Mouse (Mus musculus) lung, postnatal 0 days (tissue): Measurements from ENCODE around the gene Nodal. TPM values are rescaled to one million over a fixed set of nuclear protein-coding genes. Genes with fewer than 3 reads are reported as not detected.

Experiments
- ATAC-seq: fragments of 200-750 bp; cut with Nextera tagmentation; 2 replicates; pipeline ENCODE4 v1.8.0; 2017; ENCODE audit warnings: moderate library complexity
- DNase-seq: peaks from one replicate; pipeline ENCODE4 v3.0.0-alpha.2; 2016; ENCODE audit warnings: low spot score
- H3K27ac ChIP-seq: fragments of 300-500 bp; sonication (generic); 2 replicates; pipeline ENCODE4 v1.5.1; 2014; ENCODE audit warnings: antibody characterized with exemption, mild to moderate bottlenecking, low read length, mixed read lengths
- H3K27me3 ChIP-seq: fragments of 300-500 bp; sonication (generic); replicated peaks from 2 replicates; pipeline ENCODE4 v1.6.1; 2014; ENCODE audit warnings: low read length, mixed read lengths; ENCODE audit not compliant: insufficient read depth
- H3K36me3 ChIP-seq: fragments of 300-500 bp; sonication (generic); 2 replicates; pipeline ENCODE4 v1.6.1; 2014; ENCODE audit warnings: low read length, mixed read lengths; ENCODE audit not compliant: insufficient read depth
- H3K4me1 ChIP-seq: fragments of 300-500 bp; sonication (generic); 2 replicates; pipeline ENCODE4 v1.6.1; 2014; ENCODE audit warnings: antibody characterized with exemption, low read depth, low read length, mixed read lengths; ENCODE audit not compliant: insufficient read depth
- H3K4me2 ChIP-seq: fragments of 300-500 bp; sonication (generic); replicated peaks from 2 replicates; pipeline ENCODE4 v1.6.1; 2014; ENCODE audit warnings: low read depth, mild to moderate bottlenecking, low read length, moderate library complexity, mixed read lengths
- H3K4me3 ChIP-seq: fragments of 300-500 bp; sonication (generic); 2 replicates; pipeline ENCODE4 v1.5.1; 2014; ENCODE audit warnings: low read depth, low read length
- H3K9ac ChIP-seq: fragments of 300-500 bp; sonication (generic); replicated peaks from 2 replicates; pipeline ENCODE4 v1.6.1; 2014; ENCODE audit warnings: low read depth, mild to moderate bottlenecking
- H3K9me3 ChIP-seq: fragments of 300-500 bp; sonication (generic); 2 replicates; pipeline ENCODE4 v1.6.1; 2016; ENCODE audit warnings: low read length, mixed read lengths
- CTCF ChIP-seq: IDR thresholded peaks from 2 replicates; pipeline ENCODE4 v1.5.1; 2016; ENCODE audit warnings: antibody characterized with exemption, mild to moderate bottlenecking
- EP300 ChIP-seq: IDR thresholded peaks from 2 replicates; pipeline ENCODE4 v1.6.1; 2016; ENCODE audit warnings: antibody characterized with exemption, mild to moderate bottlenecking, control low read depth
- WGBS: fragments of 180-500 bp; shearing (Covaris S2); extraction: QIAGEN DNeasy Blood & Tissue Kit; methylation state at CpG from one replicate; pipeline ENCODE4 v1.1.7; 2014; 5-methylcytosine and 5-hydroxymethylcytosine counted together
- polyA plus RNA-seq: library from polyadenylated mRNA; unstranded; fragments of >200 nt; fragmentation: Nextera tagmentation; extraction: Ambion mirVana; gene quantifications from 2 replicates; pipeline ENCODE4 v1.2.1, GENCODE M21; 2015

The Nodal gene
- polyA plus RNA-seq, 1 experiment from 2014 or later: 0.37 TPM

GRCm38 (mm10) chr10:61457182-61457581 lies 39.4 kb downstream of the Nodal start:
- no peak for TF ChIP-seq EP300
- no peak for TF ChIP-seq CTCF
- H3K36me3 ChIP-seq: no peaks in the 10 kb centered on the region
- H3K9ac ChIP-seq: no peak overlapping the region
- no peak overlapping the region for H3K27ac ChIP-seq
- H3K27me3 ChIP-seq: no peaks in the 10 kb centered on the region
- no peaks in the 10 kb centered on the region for H3K4me1 ChIP-seq
- H3K4me2 ChIP-seq: no peak overlapping the region
- 55% methylated on average over 3 of the region's 3 CpGs for WGBS
- H3K9me3 ChIP-seq: no peaks in the 10 kb centered on the region
- ATAC-seq (no peak), DNase-seq (no peak)
- no peak overlapping the region for H3K4me3 ChIP-seq

GRCm38 (mm10) chr10:61465009-61465408 lies 47.2 kb downstream of the Nodal start:
- TF ChIP-seq CTCF (no peak), EP300 (peak; percentile 40; the same call in 1 of the 2 replicates)
- Histone ChIP-seq H3K27ac (no peak overlapping the region), H3K4me1 (no peaks in the 10 kb centered on the region), H3K9ac (no peak overlapping the region), H3K4me3 (no peak overlapping the region), H3K9me3 (no peaks in the 10 kb centered on the region), H3K27me3 (no peaks in the 10 kb centered on the region), H3K4me2 (no peak overlapping the region), H3K36me3 (no peaks in the 10 kb centered on the region)
- DNase-seq: peak; percentile 46
- WGBS: 36% methylated on average over 4 of the region's 4 CpGs
- peak; percentile 83 for ATAC-seq

- Histone ChIP-seq H3K4me3 (no peak overlapping the region), H3K4me1 (no peaks in the 10 kb centered on the region), H3K9ac (no peak overlapping the region), H3K27ac (no peak overlapping the region), H3K4me2 (no peak overlapping the region), H3K27me3 (no peaks in the 10 kb centered on the region), H3K36me3 (no peaks in the 10 kb centered on the region), H3K9me3 (no peaks in the 10 kb centered on the region)
- DNase-seq: no peak
- 66% methylated on average over 8 of the region's 8 CpGs for WGBS
- no peak for ATAC-seq
- TF ChIP-seq CTCF (peak; percentile 59), EP300 (no peak)
These were observed 48.5 kb downstream of the Nodal start for GRCm38 (mm10) chr10:61466242-61466641.

GRCm38 (mm10) chr10:61466873-61467272 lies 49.1 kb downstream of the Nodal start:
- no peaks in the 10 kb centered on the region for H3K9me3 ChIP-seq
- no peaks in the 10 kb centered on the region for H3K27me3 ChIP-seq
- no peak overlapping the region for H3K9ac ChIP-seq
- TF ChIP-seq EP300 (no peak), CTCF (peak; percentile 85)
- no peaks in the 10 kb centered on the region for H3K4me1 ChIP-seq
- DNase-seq (peak; percentile 76), ATAC-seq (peak; percentile 38; the same call in 1 of the 2 replicates)
- no peak overlapping the region for H3K4me3 ChIP-seq
- no peak overlapping the region for H3K27ac ChIP-seq
- no peak overlapping the region for H3K4me2 ChIP-seq
- no peaks in the 10 kb centered on the region for H3K36me3 ChIP-seq
- WGBS: 25% methylated on average over 5 of the region's 5 CpGs

- ATAC-seq (no peak), DNase-seq (no peak)
- no peaks in the 10 kb centered on the region for H3K4me1 ChIP-seq
- no peaks in the 10 kb centered on the region for H3K27me3 ChIP-seq
- H3K9ac ChIP-seq: no peak overlapping the region
- H3K9me3 ChIP-seq: no peaks in the 10 kb centered on the region
- TF ChIP-seq CTCF (no peak), EP300 (no peak)
- no peak overlapping the region for H3K4me2 ChIP-seq
- no peak overlapping the region for H3K27ac ChIP-seq
- no peak overlapping the region for H3K4me3 ChIP-seq
- 54% methylated on average over 7 of the region's 7 CpGs for WGBS
- no peaks in the 10 kb centered on the region for H3K36me3 ChIP-seq
These were observed 51.1 kb downstream of the Nodal start for GRCm38 (mm10) chr10:61468900-61469299.

GRCm38 (mm10) chr10:61473640-61474039 lies 55.9 kb downstream of the Nodal start:
- TF ChIP-seq EP300 (no peak), CTCF (no peak)
- H3K27ac ChIP-seq: no peak overlapping the region
- no peaks in the 10 kb centered on the region for H3K9me3 ChIP-seq
- peaks cover 5% of the 10 kb centered on the region; the same call in 1 of the 2 replicates for H3K4me1 ChIP-seq
- H3K36me3 ChIP-seq: no peaks in the 10 kb centered on the region
- WGBS: 79% methylated on average over 3 of the region's 3 CpGs
- H3K27me3 ChIP-seq: no peaks in the 10 kb centered on the region
- no peak overlapping the region for H3K4me3 ChIP-seq
- ATAC-seq (no peak), DNase-seq (no peak)
- H3K9ac ChIP-seq: no peak overlapping the region
- no peak overlapping the region for H3K4me2 ChIP-seq

- H3K4me1 ChIP-seq: peaks cover 5% of the 10 kb centered on the region; the same call in 1 of the 2 replicates
- DNase-seq: peak; percentile 46
- no peaks in the 10 kb centered on the region for H3K27me3 ChIP-seq
- H3K36me3 ChIP-seq: no peaks in the 10 kb centered on the region
- TF ChIP-seq EP300: no peak
- TF ChIP-seq CTCF: no peak
- no peak overlapping the region for H3K4me2 ChIP-seq
- ATAC-seq: no peak
- 48% methylated on average over 1 of the region's 1 CpGs for WGBS
- H3K4me3 ChIP-seq: no peak overlapping the region
- no peak overlapping the region for H3K27ac ChIP-seq
- no peak overlapping the region for H3K9ac ChIP-seq
- H3K9me3 ChIP-seq: no peaks in the 10 kb centered on the region
These were observed 56.6 kb downstream of the Nodal start for GRCm38 (mm10) chr10:61474344-61474743.

Other genes with a start within 250 kb of the Nodal start
- 2.1 and 2.5 TPM in 2 replicates for gene Tbata, start 246.0 kb upstream of the Nodal start, polyA plus RNA-seq
- gene Adamts14, start 144.5 kb upstream of the Nodal start, polyA plus RNA-seq: 1.5 and 1.8 TPM in 2 replicates
- gene Prf1, start 120.1 kb upstream of the Nodal start, polyA plus RNA-seq: 0.08 and 0.17 TPM in 2 replicates
- gene Pald1, start 34.4 kb upstream of the Nodal start, polyA plus RNA-seq: 30.4 and 36.0 TPM in 2 replicates
- 61.3 and 62.5 TPM in 2 replicates for gene Eif4ebp2, start 34.7 kb downstream of the Nodal start, polyA plus RNA-seq
- 5.8 and 6.6 TPM in 2 replicates for gene Lrrc20, start 57.8 kb downstream of the Nodal start, polyA plus RNA-seq
- 0.19 and 0.54 TPM in 2 replicates for gene Npffr1, start 177.5 kb downstream of the Nodal start, polyA plus RNA-seq
- gene Ppa1, start 230.6 kb downstream of the Nodal start, polyA plus RNA-seq: 39.8 and 40.1 TPM in 2 replicates